Mouse (Mus musculus) midbrain, embryonic 16.5 days (tissue): Measurements from ENCODE around the gene Gm49416. TPM values are rescaled to one million over a fixed set of nuclear protein-coding genes. Genes with fewer than 3 reads are reported as not detected.
A peak's percentile ranks its signal among the peaks of the same experiment; 100 is the strongest.
"Not testable (repeated sequence)": the region's sequence is repeated elsewhere in the genome, so short reads cannot be mapped to it uniquely, and the experiment has no call there.

Source experiments
- ATAC-seq: fragments of 200-750 bp; cut with Nextera tagmentation; 2 replicates; pipeline ENCODE4 v1.8.0; 2017; ENCODE audit warnings: moderate TSS enrichment
- H3K27ac ChIP-seq: fragments of 300-500 bp; sonication (generic); 2 replicates; pipeline ENCODE4 v1.5.1; 2014; ENCODE audit warnings: mild to moderate bottlenecking, low read length, mixed read lengths
- H3K27me3 ChIP-seq: fragments of 300-500 bp; sonication (generic); 2 replicates; pipeline ENCODE4 v1.6.1; 2014; ENCODE audit warnings: low read depth, low read length, mixed read lengths; ENCODE audit not compliant: control insufficient read depth, insufficient read depth
- H3K36me3 ChIP-seq: fragments of 300-500 bp; sonication (generic); 2 replicates; pipeline ENCODE4 v1.6.1; 2014; ENCODE audit warnings: mild to moderate bottlenecking, low read length, moderate library complexity, mixed read lengths; ENCODE audit not compliant: control insufficient read depth, insufficient read depth
- H3K4me1 ChIP-seq: fragments of 300-500 bp; sonication (generic); 2 replicates; pipeline ENCODE4 v1.6.1; 2014; ENCODE audit warnings: mild to moderate bottlenecking, low read length, mixed read lengths; ENCODE audit not compliant: control insufficient read depth, insufficient read depth
- H3K4me2 ChIP-seq: fragments of 300-500 bp; sonication (generic); 2 replicates; pipeline ENCODE4 v1.6.1; 2014; ENCODE audit warnings: mild to moderate bottlenecking, low read length, mixed read lengths
- H3K4me3 ChIP-seq: fragments of 300-500 bp; sonication (generic); 2 replicates; pipeline ENCODE4 v1.5.1; 2014; ENCODE audit warnings: low read depth, mild to moderate bottlenecking, low read length, moderate library complexity, mixed read lengths
- H3K9ac ChIP-seq: fragments of 300-500 bp; sonication (generic); 2 replicates; pipeline ENCODE4 v1.6.1; 2014; ENCODE audit warnings: low read depth, low read length, mixed read lengths
- H3K9me3 ChIP-seq: fragments of 300-500 bp; sonication (generic); replicated peaks from 2 replicates; pipeline ENCODE4 v1.6.1; 2014; ENCODE audit warnings: mild to moderate bottlenecking, low read length, mixed read lengths; ENCODE audit not compliant: control insufficient read depth, poor library complexity, severe bottlenecking
- WGBS: fragments of 180-500 bp; shearing (Covaris S2); extraction: QIAGEN DNeasy Blood & Tissue Kit; methylation state at CpG from one replicate; pipeline ENCODE4 v1.1.7; 2014; 5-methylcytosine and 5-hydroxymethylcytosine counted together
- polyA plus RNA-seq: library from polyadenylated mRNA; unstranded; fragments of >200 nt; fragmentation: Nextera tagmentation; extraction: Ambion mirVana; gene quantifications from 2 replicates; pipeline ENCODE4 v1.2.1, GENCODE M21; 2015

Gene Gm49416
- polyA plus RNA-seq, 1 experiment from 2014 or later: 0.43 TPM

GRCm38 (mm10) chr19:8850402-8850901 lies 38.3 kb upstream of the Gm49416 start, which contains the start of gene Lrrn4cl:
Gene Lrrn4cl (plus strand): TSS chr19:8850768.
- Histone ChIP-seq H3K4me3 (no peak within 1 kb of the TSS), H3K4me1 (0 out of 2 replicates have a peak, but pooled peaks cover 2% of the 10 kb centered on the region), H3K36me3 (peaks cover 25% of the 10 kb centered on the region), H3K9ac (no peak within 1 kb of the TSS), H3K9me3 (no peaks in the 10 kb centered on the region), H3K27me3 (no peaks in the 10 kb centered on the region), H3K4me2 (no peak within 1 kb of the TSS), H3K27ac (0 out of 2 replicates have a peak within 1 kb of the TSS, but pooled peaks have one; percentile 11)
- 36% methylated on average over 7 of the region's 7 CpGs for WGBS
- ATAC-seq: 0 out of 2 replicates have a peak, but pooled peaks have one; percentile 40

GRCm38 (mm10) chr19:8851639-8852038 lies 37.1 kb upstream of the Gm49416 start:
- H3K9ac ChIP-seq: no peak overlapping the region
- no peak for ATAC-seq
- H3K9me3 ChIP-seq: no peaks in the 10 kb centered on the region
- no peaks in the 10 kb centered on the region for H3K27me3 ChIP-seq
- no peak overlapping the region for H3K4me2 ChIP-seq
- peaks cover 15% of the 10 kb centered on the region for H3K36me3 ChIP-seq
- 0 out of 2 replicates have a peak, but pooled peaks cover 2% of the 10 kb centered on the region for H3K4me1 ChIP-seq
- no peak overlapping the region for H3K4me3 ChIP-seq
- H3K27ac ChIP-seq: no peak overlapping the region
- 52% methylated on average over 7 of the region's 7 CpGs for WGBS

- Histone ChIP-seq H3K4me2 (no peak overlapping the region), H3K27me3 (no peaks in the 10 kb centered on the region), H3K9me3 (no peaks in the 10 kb centered on the region), H3K4me3 (no peak overlapping the region), H3K4me1 (0 out of 2 replicates have a peak, but pooled peaks cover 2% of the 10 kb centered on the region), H3K9ac (no peak overlapping the region), H3K36me3 (peaks cover 10% of the 10 kb centered on the region), H3K27ac (no peak overlapping the region)
- no peak for ATAC-seq
- WGBS: 62% methylated on average over 10 of the region's 10 CpGs
Measured at GRCm38 (mm10) chr19:8852236-8852928, 36.3 kb upstream of the Gm49416 start.

- no peak overlapping the region for H3K27ac ChIP-seq
- 89% methylated on average over 3 of the region's 3 CpGs for WGBS
- H3K36me3 ChIP-seq: peaks cover 9% of the 10 kb centered on the region
- H3K4me3 ChIP-seq: no peak overlapping the region
- no peaks in the 10 kb centered on the region for H3K27me3 ChIP-seq
- no peak overlapping the region for H3K9ac ChIP-seq
- no peak for ATAC-seq
- no peak overlapping the region for H3K4me2 ChIP-seq
- 0 out of 2 replicates have a peak, but pooled peaks cover 2% of the 10 kb centered on the region for H3K4me1 ChIP-seq
- H3K9me3 ChIP-seq: no peaks in the 10 kb centered on the region
Measured at GRCm38 (mm10) chr19:8853117-8853516, 35.6 kb upstream of the Gm49416 start.

GRCm38 (mm10) chr19:8857689-8858088 lies 31.0 kb upstream of the Gm49416 start:
- no peak for ATAC-seq
- H3K9me3 ChIP-seq: no peaks in the 10 kb centered on the region
- no peaks in the 10 kb centered on the region for H3K4me1 ChIP-seq
- no peaks in the 10 kb centered on the region for H3K27me3 ChIP-seq
- WGBS: 42% methylated on average over 4 of the region's 4 CpGs
- H3K9ac ChIP-seq: no peak overlapping the region
- H3K27ac ChIP-seq: no peak overlapping the region
- no peak overlapping the region for H3K4me2 ChIP-seq
- H3K4me3 ChIP-seq: no peak overlapping the region
- no peaks in the 10 kb centered on the region for H3K36me3 ChIP-seq

GRCm38 (mm10) chr19:8859018-8859417 lies 29.7 kb upstream of the Gm49416 start:
- 20% methylated on average over 1 of the region's 1 CpGs for WGBS
- ATAC-seq: no peak

GRCm38 (mm10) chr19:8864265-8864664 lies 24.5 kb upstream of the Gm49416 start:
- no peaks in the 10 kb centered on the region for H3K9me3 ChIP-seq
- H3K4me2 ChIP-seq: no peak overlapping the region
- H3K36me3 ChIP-seq: no peaks in the 10 kb centered on the region
- H3K4me1 ChIP-seq: no peaks in the 10 kb centered on the region
- WGBS: 89% methylated on average over 6 of the region's 6 CpGs
- H3K9ac ChIP-seq: no peak overlapping the region
- H3K27ac ChIP-seq: no peak overlapping the region
- no peak overlapping the region for H3K4me3 ChIP-seq
- no peaks in the 10 kb centered on the region for H3K27me3 ChIP-seq
- ATAC-seq: no peak

More at GRCm38 (mm10) chr19:8859018-8859417, 29.7 kb upstream of the Gm49416 start:
- Histone ChIP-seq H3K27me3 (no peaks in the 10 kb centered on the region), H3K27ac (no peak overlapping the region), H3K9me3 (no peaks in the 10 kb centered on the region), H3K4me2 (no peak overlapping the region), H3K4me1 (no peaks in the 10 kb centered on the region), H3K9ac (no peak overlapping the region), H3K4me3 (no peak overlapping the region), H3K36me3 (no peaks in the 10 kb centered on the region)

- not testable (repeated sequence) for H3K4me2 ChIP-seq, H3K27ac ChIP-seq, H3K27me3 ChIP-seq, H3K9me3 ChIP-seq, H3K9ac ChIP-seq, H3K36me3 ChIP-seq, ATAC-seq
- peak overlapping the region; percentile 88 for H3K4me3 ChIP-seq
- H3K4me1 ChIP-seq: peaks cover 12% of the 10 kb centered on the region
- WGBS: 76% methylated on average over 3 of the region's 3 CpGs
Measured at GRCm38 (mm10) chr19:8870381-8870780, 18.3 kb upstream of the Gm49416 start.

- H3K9ac ChIP-seq: peak overlapping the region; percentile 97
- peaks cover 12% of the 10 kb centered on the region for H3K4me1 ChIP-seq
- peak; percentile 61 for ATAC-seq
- WGBS: 61% methylated on average over 9 of the region's 9 CpGs
- no peaks in the 10 kb centered on the region for H3K9me3 ChIP-seq
- H3K4me2 ChIP-seq: peak overlapping the region; percentile 55
- peak overlapping the region; percentile 88 for H3K4me3 ChIP-seq
- H3K27ac ChIP-seq: peak overlapping the region; percentile 81
- no peaks in the 10 kb centered on the region for H3K27me3 ChIP-seq
- peaks cover 6% of the 10 kb centered on the region; the same call in 1 of the 2 replicates for H3K36me3 ChIP-seq
Measured at GRCm38 (mm10) chr19:8870838-8871237, 17.9 kb upstream of the Gm49416 start.
